Mouse (Mus musculus): ENCODE results near the gene Ttc28.

DNA sequence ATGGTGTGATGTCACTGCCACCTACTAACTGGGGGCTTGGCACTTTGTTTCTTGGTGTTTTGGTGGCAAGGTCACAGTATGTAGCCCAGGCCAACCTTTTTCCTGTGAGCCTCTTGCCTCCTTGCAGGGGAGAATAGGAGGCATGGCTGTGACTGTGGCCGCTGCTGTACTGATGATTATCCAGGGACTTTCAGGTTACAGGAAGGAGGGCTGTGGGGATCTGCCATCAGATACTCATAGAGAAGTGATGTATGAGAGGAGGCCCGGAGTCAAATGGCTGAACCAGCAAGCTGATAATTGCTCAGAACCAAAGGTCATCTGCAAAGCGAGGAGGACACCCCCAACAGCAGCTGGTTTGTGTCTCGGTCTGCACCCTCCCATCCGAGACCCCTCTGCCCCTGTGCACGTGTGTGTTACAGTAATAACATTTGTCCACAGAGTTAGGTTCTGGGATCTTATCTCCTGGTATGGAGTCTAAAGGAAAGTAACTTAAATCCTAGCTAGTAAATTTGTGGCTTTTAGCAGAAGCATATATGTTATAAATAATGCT is 221.9 kb downstream of the Ttc28 start:
- TF ChIP-seq CTCF (IDR thresholded peaks at IDR 0.05; ENCODE audit: borderline replicate concordance, insufficient read depth, low read depth, low read length) = no peak
- no peak for TF ChIP-seq POLR2A (IDR thresholded peaks at IDR 0.05; ENCODE audit: borderline replicate concordance, insufficient read depth, low read length)
